Mouse (Mus musculus) myocyte (in vitro differentiated cells): ENCODE data around the gene Mrtfa. TPM values are rescaled to one million over a fixed set of nuclear protein-coding genes. Genes with fewer than 3 reads are reported as not detected.

ENCODE experiments used
- H3K27me3 ChIP-seq: one replicate; pipeline ENCODE4 v1.6.1; 2011; ENCODE audit not compliant: control insufficient read depth, insufficient read depth, insufficient read length
- H3K36me3 ChIP-seq: one replicate; pipeline ENCODE4 v1.6.1; 2011; ENCODE audit not compliant: control insufficient read depth, insufficient read depth
- H3K4me2 ChIP-seq: one replicate; pipeline ENCODE4 v1.6.1; 2011; ENCODE audit warnings: low read depth, control low read depth
- H3K4me3 ChIP-seq: one replicate; pipeline ENCODE4 v1.5.1; 2011; ENCODE audit warnings: mild to moderate bottlenecking, control low read depth, moderate library complexity
- H3K79me2 ChIP-seq: one replicate; pipeline ENCODE4 v1.6.1; 2011; ENCODE audit not compliant: control insufficient read depth, insufficient read depth
- H3ac ChIP-seq: one replicate; pipeline ENCODE4 v1.6.1; 2011; ENCODE audit not compliant: control insufficient read depth, insufficient read length
- CEBPB ChIP-seq: IDR thresholded peaks from 2 replicates; pipeline ENCODE4 v1.6.1; 2011; ENCODE audit warnings: mild to moderate bottlenecking, moderate library complexity; ENCODE audit not compliant: poor library complexity, insufficient read depth, severe bottlenecking
- E2F4 ChIP-seq: IDR thresholded peaks from one replicate; pipeline ENCODE4 v1.6.1; 2011; ENCODE audit warnings: mild to moderate bottlenecking, control low read depth, moderate library complexity; ENCODE audit not compliant: insufficient read depth
- MAX ChIP-seq: IDR thresholded peaks from one replicate; pipeline ENCODE4 v1.6.1; 2011; ENCODE audit warnings: low read depth, mild to moderate bottlenecking, control low read depth
- MYOD1 ChIP-seq, 3 experiments: IDR thresholded peaks; one replicate each; pipeline ENCODE4 v1.6.1; 2011; ENCODE audit warnings: control low read depth in 2 of 3, low read depth in 2 of 3, mild to moderate bottlenecking in 2 of 3, moderate library complexity in 1 of 3; ENCODE audit not compliant: insufficient read length in 2 of 3, control insufficient read depth in 1 of 3
- MYOG ChIP-seq, 3 experiments: IDR thresholded peaks; one replicate each; pipeline ENCODE4 v1.6.1; 2011; ENCODE audit warnings: control low read depth in 2 of 3, low read depth in 2 of 3, mild to moderate bottlenecking in 2 of 3; ENCODE audit not compliant: insufficient read length in 2 of 3, control insufficient read depth in 1 of 3, insufficient read depth in 1 of 3
- POLR2A ChIP-seq: IDR thresholded peaks from one replicate; pipeline ENCODE4 v1.6.1; 2011; ENCODE audit warnings: low read depth, mild to moderate bottlenecking, control low read depth, moderate library complexity; ENCODE audit not compliant: insufficient read length
- POLR2AphosphoS2 ChIP-seq: IDR thresholded peaks from one replicate; pipeline ENCODE4 v1.6.1; 2011; ENCODE audit warnings: low read depth, control low read depth; ENCODE audit not compliant: insufficient read length
- REST ChIP-seq: IDR thresholded peaks from one replicate; pipeline ENCODE4 v1.6.1; 2011; ENCODE audit warnings: mild to moderate bottlenecking, control low read depth, moderate library complexity; ENCODE audit not compliant: insufficient read depth, insufficient read length
- SRF ChIP-seq: IDR thresholded peaks from one replicate; pipeline ENCODE4 v1.6.1; 2011; ENCODE audit warnings: low read depth; ENCODE audit not compliant: control insufficient read depth, insufficient read length
- TCF12 ChIP-seq: IDR thresholded peaks from one replicate; pipeline ENCODE4 v1.6.1; 2011; ENCODE audit warnings: mild to moderate bottlenecking, control low read depth; ENCODE audit not compliant: poor library complexity, insufficient read depth, severe bottlenecking
- TCF3 ChIP-seq: IDR thresholded peaks from one replicate; pipeline ENCODE4 v1.6.1; 2011; ENCODE audit warnings: low read depth, control low read depth; ENCODE audit not compliant: insufficient read length
- USF1 ChIP-seq: IDR thresholded peaks from one replicate; pipeline ENCODE4 v1.6.1; 2011; ENCODE audit warnings: low read depth, mild to moderate bottlenecking, control low read depth, moderate library complexity
- polyA plus RNA-seq: library from polyadenylated mRNA; unstranded; fragments of >200 nt; fragmentation: generic; extraction: Trizol; gene quantifications from one replicate; pipeline ENCODE4 v1.2.1, GENCODE M21; 2012; ENCODE audit warnings: missing spikeins

Mrtfa gene
- polyA plus RNA-seq, 1 experiment: 36.0 TPM

DNA sequence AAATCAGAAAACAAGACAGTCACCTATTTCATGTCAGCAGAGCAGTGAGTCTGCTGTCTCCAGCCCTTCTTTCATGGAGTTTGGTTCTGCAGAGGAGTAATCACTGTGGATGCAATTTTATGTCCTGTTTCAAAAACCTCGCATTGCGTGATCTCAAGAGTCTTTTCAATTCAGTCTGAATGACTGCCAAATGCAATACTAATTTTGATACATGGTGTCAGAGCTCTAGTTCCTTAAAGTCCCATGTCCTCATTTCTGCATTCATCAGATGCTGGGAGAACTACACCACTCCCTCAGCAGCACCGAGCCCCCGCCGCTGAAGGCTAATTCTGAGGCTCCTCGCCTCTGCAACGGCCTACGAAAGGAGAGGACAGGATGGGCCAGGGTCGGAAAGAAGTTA lies 166.7 kb downstream of the Mrtfa start:
- H3K27me3 ChIP-seq: no peaks in the 10 kb centered on the region
- no peak for TF ChIP-seq E2F4
- TF ChIP-seq POLR2A: peak; percentile 5
- no peak for TF ChIP-seq REST
- TF ChIP-seq MYOG (IDR thresholded peaks at IDR 0.05; ENCODE audit: control insufficient read depth in 1 of 3, insufficient read depth in 1 of 3, insufficient read length in 2 of 3, low read depth in 2 of 3): no peak
- H3K4me3 ChIP-seq: no peak overlapping the region
- H3ac ChIP-seq: no peak overlapping the region
- peaks cover 26% of the 10 kb centered on the region for H3K36me3 ChIP-seq
- H3K79me2 ChIP-seq: peaks cover 8% of the 10 kb centered on the region
- no peak overlapping the region for H3K4me2 ChIP-seq

DNA sequence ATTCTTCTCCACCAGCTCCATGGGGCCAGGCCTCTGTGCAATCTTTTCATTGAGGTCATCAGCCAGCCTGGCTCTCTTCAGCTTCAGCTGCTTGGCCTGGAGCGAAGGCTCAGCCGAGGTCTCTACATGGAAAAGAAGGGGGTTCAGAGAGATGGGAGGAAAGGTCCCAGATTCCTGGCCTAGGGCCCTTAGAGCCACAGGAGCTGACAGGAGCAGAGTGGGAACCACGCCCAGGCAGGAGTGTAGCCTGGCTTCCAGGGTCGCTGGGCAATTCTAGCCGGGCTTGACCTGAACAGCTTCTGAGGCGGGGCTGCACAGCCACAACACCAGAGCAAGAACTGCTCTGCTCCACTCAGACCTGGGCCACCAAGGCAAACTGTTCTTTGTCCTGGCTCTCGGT lies 168.1 kb downstream of the Mrtfa start:
- peaks cover 8% of the 10 kb centered on the region for H3K79me2 ChIP-seq
- no peak overlapping the region for H3K4me2 ChIP-seq
- H3K36me3 ChIP-seq: peaks cover 39% of the 10 kb centered on the region
- TF ChIP-seq TCF12: no peak
- H3ac ChIP-seq: no peak overlapping the region
- no peaks in the 10 kb centered on the region for H3K27me3 ChIP-seq
- H3K4me3 ChIP-seq: no peak overlapping the region

DNA sequence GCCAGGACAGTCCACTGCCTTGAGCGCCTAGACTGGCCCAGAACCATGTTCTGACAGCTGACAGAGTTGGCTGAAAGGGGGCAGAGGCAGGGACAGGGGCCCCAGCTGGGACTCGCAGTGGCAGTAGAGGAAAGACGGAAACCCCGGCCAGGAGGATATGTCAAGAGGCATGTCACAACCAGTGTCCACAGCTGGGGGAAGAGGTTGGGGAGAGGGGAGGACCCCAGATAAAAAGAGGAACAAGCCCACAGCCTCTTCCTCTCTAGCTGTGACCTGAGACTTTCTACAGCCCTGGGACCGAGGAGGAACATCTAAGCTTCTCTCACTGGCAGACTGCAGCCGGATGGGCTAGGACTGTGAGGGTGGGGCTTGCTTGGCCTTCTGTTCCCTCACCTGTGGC lies 169.2 kb downstream of the Mrtfa start:
- H3K36me3 ChIP-seq: peaks cover 39% of the 10 kb centered on the region
- no peak overlapping the region for H3K4me2 ChIP-seq
- TF ChIP-seq MAX (no peak), CEBPB (no peak), POLR2AphosphoS2 (no peak), POLR2A (no peak), REST (no peak), TCF12 (no peak), MYOD1 (IDR thresholded peaks at IDR 0.05; ENCODE audit: control insufficient read depth in 1 of 3, insufficient read length in 2 of 3, low read depth in 2 of 3) (no peak), MYOG (IDR thresholded peaks at IDR 0.05; ENCODE audit: control insufficient read depth in 1 of 3, insufficient read depth in 1 of 3, insufficient read length in 2 of 3, low read depth in 2 of 3) (no peak), USF1 (no peak), E2F4 (no peak), TCF3 (no peak), SRF (no peak)
- H3ac ChIP-seq: no peak overlapping the region
- no peaks in the 10 kb centered on the region for H3K79me2 ChIP-seq
- no peak overlapping the region for H3K4me3 ChIP-seq
- H3K27me3 ChIP-seq: no peaks in the 10 kb centered on the region

DNA sequence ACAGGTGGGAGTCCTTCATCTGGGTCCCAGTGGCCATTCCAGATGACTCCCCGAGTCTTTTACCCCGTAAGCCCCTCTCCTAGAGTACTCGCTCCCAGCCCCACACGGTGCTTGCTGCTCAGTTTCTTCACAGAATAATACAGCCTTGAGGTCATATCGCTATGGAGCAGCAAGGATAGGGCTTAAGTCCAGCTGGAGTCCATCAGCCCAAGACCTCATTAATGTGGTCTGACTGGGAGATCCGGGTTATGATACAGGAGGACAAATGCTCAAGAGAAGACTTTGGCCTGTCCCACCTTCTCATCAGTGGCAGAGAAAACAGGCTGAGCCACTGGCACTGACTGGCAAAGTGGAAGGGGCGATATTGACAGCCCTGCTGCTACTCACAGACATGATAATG lies 173.2 kb downstream of the Mrtfa start:
- Histone ChIP-seq H3ac (no peak overlapping the region), H3K4me3 (no peak overlapping the region), H3K27me3 (no peaks in the 10 kb centered on the region), H3K36me3 (peaks cover 52% of the 10 kb centered on the region), H3K79me2 (no peaks in the 10 kb centered on the region), H3K4me2 (no peak overlapping the region)
- no peak for TF ChIP-seq MYOD1 (IDR thresholded peaks at IDR 0.05; ENCODE audit: control insufficient read depth in 1 of 3, insufficient read length in 2 of 3, low read depth in 2 of 3)
- TF ChIP-seq MYOG (IDR thresholded peaks at IDR 0.05; ENCODE audit: control insufficient read depth in 1 of 3, insufficient read depth in 1 of 3, insufficient read length in 2 of 3, low read depth in 2 of 3): no peak
- TF ChIP-seq TCF3: no peak
- no peak for TF ChIP-seq MAX
- no peak for TF ChIP-seq USF1
- no peak for TF ChIP-seq SRF
- TF ChIP-seq TCF12: no peak
- TF ChIP-seq POLR2AphosphoS2: no peak
- TF ChIP-seq E2F4: no peak
- no peak for TF ChIP-seq REST
- TF ChIP-seq POLR2A: no peak
- TF ChIP-seq CEBPB: no peak

DNA sequence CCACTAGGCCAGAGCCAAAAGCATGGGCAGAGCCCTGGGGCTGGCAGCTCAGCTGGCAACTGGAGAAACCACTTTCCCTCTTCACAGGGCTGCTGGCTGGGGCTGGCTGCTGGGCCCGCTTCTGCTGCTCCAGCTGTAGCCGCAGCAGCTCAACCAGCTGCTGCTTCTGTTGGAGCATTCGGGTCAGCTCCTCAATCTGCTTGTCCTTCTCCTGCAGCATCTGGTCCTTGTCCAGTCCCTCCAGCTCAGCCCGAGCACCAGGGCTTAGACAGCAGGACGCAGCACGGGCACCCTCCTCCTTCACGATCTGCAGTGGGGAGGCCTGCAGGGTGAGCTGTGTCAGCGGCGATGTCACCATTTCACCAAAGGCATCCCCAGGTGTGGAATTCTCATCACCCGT lies 174.1 kb downstream of the Mrtfa start:
- Histone ChIP-seq H3ac (no peak overlapping the region), H3K36me3 (peaks cover 44% of the 10 kb centered on the region), H3K79me2 (no peaks in the 10 kb centered on the region), H3K27me3 (no peaks in the 10 kb centered on the region), H3K4me2 (no peak overlapping the region), H3K4me3 (no peak overlapping the region)
- TF ChIP-seq POLR2A (peak; percentile 19), MYOD1 (IDR thresholded peaks at IDR 0.05; ENCODE audit: control insufficient read depth in 1 of 3, insufficient read length in 2 of 3, low read depth in 2 of 3) (no peak)

DNA sequence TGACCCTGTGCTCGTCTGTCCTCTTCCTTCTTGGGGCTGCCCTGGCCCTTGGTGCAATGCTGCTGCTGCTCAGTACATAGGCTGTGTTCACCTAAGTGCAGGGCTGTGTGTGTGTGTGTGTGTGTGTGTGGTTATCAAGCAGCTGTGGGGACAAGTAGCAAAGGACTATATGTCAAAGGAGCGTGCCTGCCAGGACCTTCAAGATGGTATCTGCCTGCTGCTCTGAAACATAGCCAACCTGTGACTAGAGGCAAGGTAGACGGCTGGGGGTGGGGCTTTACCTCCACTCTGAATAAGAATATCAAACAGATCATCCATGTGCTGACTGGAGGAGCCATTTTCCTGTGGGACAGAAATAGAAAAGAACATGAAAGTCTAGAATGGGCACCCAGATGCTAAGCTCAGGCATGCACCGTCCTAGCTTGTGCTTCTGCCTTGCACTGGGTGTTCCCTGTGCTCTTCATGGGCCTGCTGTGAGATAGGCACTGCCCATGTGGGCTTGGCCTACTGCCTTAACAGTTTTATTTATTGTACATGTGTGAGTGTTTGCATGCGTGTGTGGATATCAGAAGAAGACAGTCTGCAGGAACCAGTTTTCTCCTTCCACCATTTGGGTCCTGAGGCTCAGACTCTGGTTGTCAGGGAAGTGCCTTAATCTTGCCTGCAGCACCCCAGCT lies 175.4 kb downstream of the Mrtfa start:
- no peak overlapping the region for H3ac ChIP-seq
- H3K36me3 ChIP-seq: peaks cover 32% of the 10 kb centered on the region
- H3K27me3 ChIP-seq: no peaks in the 10 kb centered on the region
- TF ChIP-seq MYOD1 (IDR thresholded peaks at IDR 0.05; ENCODE audit: control insufficient read depth in 1 of 3, insufficient read length in 2 of 3, low read depth in 2 of 3): no peak
- no peak for TF ChIP-seq REST
- no peak for TF ChIP-seq MAX
- no peak for TF ChIP-seq POLR2A
- TF ChIP-seq MYOG (IDR thresholded peaks at IDR 0.05; ENCODE audit: control insufficient read depth in 1 of 3, insufficient read depth in 1 of 3, insufficient read length in 2 of 3, low read depth in 2 of 3): no peak
- TF ChIP-seq SRF: no peak
- no peak for TF ChIP-seq E2F4
- TF ChIP-seq CEBPB: no peak
- no peak for TF ChIP-seq TCF12
- no peak for TF ChIP-seq USF1
- no peak for TF ChIP-seq TCF3
- no peak for TF ChIP-seq POLR2AphosphoS2
- H3K4me3 ChIP-seq: no peak overlapping the region
- H3K79me2 ChIP-seq: no peaks in the 10 kb centered on the region
- H3K4me2 ChIP-seq: no peak overlapping the region
